Mouse (Mus musculus) CD8-positive naive resting alpha-beta T cell, adult 2 months (primary cell): ENCODE measurements around the gene Rap1gap2.
"Not testable (repeated sequence)": the region's sequence is repeated elsewhere in the genome, so short reads cannot be mapped to it uniquely, and the experiment has no call there.

ENCODE experiments used
- DNase-seq, 2 experiments: peaks; one replicate each; pipeline ENCODE4 v3.0.0; 2022; ENCODE audit warnings: low read depth in 2 of 2, low spot score in 2 of 2

The Rap1gap2 gene

DNA sequence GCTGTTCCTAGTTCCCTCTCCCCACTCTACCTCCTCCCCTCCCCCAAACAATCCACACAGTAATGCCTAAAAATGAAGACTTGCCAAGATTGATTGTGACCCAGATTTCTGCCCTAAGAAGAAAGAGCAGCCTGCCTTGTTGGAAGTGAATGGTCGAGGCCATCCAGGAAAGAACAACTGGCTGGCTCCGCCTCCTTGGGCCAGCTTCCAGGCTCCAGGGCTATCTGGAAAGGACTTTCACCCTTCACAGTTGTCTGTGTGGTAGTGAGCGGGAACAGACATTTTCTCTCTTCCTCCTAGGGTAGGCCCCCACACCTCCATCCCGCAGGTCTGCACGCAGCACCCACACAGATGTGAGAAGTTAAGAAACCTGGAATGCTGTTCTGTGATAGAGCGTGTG, 13.0 kb upstream of the Rap1gap2 start:
- DNase-seq: no peak

DNA sequence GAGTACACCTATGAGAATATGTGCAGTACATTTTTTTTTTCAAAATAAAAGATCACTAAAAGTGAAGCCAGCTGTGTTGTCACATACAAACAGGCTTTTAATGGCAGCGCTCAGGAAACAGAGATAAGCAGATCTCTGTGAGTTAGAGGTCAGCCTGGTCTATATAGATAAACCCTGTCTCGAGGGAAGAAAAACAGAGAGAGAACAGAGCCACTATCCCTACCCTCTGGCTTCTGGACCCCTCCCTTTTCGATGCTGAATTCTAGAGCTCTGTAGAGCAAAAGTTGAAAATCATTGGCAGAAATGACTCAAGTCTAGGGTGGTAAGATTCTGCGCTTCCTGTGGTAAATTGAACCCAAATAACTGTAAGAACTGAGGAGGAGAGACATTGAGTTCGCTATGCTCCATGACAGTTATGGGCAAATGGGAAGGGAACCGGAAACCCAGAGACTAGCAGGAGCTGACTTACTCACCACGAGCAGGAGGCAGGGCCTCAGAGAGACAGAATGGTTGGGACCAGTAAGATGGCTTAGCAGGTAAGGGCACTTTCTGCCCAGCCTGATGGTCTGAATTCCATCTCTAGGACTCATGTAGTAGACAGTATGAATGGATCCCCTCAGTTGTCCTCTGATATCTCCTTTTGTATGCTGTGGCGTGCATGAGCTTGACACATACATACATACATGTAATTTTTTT, 11.4 kb upstream of the Rap1gap2 start:
- no peak for DNase-seq

DNA sequence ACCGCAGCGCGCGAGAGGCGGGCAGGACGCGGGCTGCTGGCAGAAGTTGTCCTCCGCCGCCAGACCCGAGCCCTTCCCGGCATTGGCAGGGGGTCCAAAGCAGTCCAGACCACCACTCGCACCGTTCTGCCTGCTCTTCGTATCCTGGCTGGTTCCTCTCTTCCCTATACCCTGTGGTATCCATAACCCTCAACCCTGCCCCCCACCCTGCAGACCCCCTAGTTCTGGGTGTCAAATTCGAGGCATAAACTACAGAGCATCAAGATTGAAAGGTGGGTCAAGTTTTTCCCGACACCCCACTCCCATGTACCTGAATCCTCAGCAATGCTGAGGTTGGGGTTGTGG, 9.2 kb upstream of the Rap1gap2 start:
- DNase-seq: no peak

DNA sequence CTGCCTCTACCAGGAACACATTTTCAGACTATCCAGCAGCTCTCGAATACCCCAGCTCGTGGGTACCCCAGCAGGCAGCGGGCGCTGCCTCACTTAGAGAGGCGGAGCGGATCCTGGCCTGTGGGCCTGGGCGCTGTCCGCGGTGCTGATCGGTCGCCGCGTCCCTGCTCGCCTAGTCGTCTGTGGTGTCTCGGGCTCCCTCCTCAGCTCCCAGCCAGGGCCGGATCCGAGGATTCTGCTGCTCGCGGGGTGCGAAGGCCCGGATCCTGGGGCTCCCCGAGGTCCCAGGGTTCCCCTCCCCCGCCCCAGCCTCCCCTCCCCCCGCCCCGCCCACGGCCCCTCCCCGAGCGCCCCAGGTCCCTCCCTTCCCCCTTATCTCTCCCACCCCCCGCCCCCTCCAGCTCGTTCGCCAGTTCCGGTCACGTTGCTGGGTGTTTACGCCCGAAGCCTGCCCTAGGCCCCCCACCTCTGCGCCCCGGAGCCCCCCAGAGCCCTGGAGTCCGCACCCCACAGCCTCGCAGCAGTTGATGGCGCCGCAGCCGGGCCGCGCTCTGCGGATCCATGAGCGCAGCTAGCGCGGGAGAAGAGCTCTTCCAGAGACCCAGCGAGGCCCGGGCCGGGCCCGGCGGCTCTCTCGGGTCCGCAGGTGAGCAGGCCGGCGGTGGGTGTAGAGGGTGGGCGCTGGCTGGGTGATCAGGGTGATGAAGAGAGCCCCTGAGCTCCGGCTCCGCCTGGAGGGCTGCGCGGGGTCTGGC, 8.7 kb upstream of the Rap1gap2 start, which contains the start of gene Ccdc92b:
Gene Ccdc92b (plus strand): TSS at position 405 of the 755 bp plus-strand sequence.
- DNase-seq: peak; percentile 46 to 47

DNA sequence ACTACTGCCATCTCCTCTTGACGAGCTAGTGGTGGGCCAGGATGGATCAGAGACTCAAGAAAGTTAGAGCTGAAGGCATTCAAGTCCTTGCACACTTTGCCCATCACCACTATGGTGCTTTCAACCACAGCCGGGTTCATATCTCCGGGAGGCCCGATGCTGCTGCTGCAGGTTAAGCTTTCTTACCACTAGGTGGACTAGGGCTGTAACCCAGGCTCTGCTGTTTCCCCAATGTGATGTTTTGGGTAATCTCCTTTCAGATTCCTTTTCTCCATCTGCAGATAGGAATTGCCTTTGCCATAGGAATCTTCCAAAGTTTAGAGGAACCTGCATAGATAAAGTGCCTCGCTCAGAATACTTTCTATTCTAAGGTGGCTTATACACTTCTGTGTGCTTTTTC, 4.9 kb upstream of the Rap1gap2 start:
- no peak for DNase-seq

DNA sequence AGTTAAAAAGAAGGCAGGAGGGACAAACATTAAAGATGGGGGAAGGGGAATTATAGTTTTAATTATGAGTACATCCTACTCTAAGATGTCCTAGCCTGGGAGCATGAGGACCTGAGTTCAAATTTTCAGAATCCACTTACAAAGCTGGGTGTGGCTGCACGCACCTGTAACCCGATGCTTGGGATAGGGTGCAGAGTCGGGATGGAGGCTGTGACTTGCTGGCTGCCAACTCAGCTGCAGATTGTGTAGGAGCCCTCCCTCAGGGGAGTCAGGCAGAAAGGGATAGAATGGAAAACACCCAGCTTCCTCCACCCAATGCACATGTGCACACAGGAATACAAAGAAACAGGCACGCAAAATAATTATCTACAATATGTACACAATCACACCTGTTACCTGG, 2.7 kb upstream of the Rap1gap2 start:
- no peak for DNase-seq

DNA sequence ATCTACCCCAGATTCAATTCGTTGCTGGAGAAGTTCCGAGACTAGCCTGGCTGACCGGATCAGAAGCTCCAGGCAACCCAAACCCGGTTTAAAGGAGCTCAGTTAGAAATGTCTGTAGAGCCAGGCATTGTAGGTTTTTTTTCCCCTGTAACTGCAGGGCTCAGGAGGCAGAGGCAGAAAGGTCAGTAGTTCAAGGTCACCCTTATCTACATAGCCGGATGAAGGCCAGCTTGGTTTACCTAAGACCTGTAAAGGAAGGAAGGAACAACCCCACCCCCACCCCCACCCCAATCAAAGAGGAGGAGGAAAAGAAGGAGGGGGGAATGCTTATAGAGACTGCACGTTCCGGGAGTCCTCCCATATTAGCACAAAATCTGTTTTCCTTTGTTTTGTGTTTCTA, 722 bp upstream of the Rap1gap2 start:
- no peak for DNase-seq

DNA sequence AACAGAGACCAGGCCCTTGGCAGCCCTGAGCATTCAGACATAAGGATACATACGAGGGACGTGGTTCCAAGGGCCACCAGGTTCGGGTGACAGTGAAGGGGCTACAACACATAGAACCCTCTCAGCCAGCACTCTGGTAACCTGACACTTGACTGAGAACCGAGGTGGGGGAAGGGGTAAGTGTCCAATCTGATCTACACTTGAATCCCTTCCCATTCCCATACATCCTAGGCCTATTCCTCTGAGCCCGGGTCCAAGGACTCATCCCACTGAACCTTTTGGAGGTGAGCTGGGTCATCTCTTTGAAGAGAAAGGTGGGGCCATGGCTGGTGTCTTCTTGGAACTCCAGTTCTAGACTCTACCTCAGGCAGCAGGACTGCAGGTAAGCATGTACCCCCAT, 647 bp downstream of the Rap1gap2 start:
- no peak for DNase-seq

DNA sequence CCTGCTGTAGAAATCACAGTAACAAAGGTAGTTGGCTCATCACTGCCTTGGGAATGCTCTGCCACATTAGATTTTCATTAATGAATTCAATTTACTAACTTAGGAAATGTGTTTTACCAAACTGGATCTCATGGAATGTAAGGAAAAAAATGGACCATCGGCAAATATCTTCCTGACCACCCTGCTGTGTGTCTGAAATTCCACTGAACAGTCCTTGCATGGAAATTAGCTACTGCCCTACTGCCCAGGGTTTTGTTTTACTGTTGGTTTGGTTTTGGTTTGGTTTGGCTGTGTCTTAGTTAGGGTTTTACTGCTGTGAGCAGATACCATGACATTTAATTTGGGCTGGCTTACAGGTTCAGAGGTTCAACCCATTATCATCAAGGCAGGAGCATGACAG, 8.4 kb downstream of the Rap1gap2 start:
- DNase-seq: no peak

DNA sequence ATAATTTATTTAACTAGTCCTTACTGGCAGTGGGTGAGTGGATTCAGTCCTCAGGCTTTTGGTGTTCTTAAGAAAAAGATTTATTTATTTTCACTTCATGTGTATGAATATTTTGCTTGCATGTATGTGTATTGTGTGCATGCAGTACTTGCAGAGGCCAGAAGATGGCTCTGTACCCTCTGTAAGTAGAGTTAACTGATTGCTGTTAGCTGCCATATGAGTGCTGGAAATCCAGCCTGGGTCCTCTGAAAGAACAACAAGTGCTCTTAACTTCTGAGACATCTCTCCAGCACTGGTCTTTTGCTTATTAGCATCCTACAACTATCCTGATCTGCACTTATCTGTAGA, 12.8 kb downstream of the Rap1gap2 start:
- DNase-seq: no peak

DNA sequence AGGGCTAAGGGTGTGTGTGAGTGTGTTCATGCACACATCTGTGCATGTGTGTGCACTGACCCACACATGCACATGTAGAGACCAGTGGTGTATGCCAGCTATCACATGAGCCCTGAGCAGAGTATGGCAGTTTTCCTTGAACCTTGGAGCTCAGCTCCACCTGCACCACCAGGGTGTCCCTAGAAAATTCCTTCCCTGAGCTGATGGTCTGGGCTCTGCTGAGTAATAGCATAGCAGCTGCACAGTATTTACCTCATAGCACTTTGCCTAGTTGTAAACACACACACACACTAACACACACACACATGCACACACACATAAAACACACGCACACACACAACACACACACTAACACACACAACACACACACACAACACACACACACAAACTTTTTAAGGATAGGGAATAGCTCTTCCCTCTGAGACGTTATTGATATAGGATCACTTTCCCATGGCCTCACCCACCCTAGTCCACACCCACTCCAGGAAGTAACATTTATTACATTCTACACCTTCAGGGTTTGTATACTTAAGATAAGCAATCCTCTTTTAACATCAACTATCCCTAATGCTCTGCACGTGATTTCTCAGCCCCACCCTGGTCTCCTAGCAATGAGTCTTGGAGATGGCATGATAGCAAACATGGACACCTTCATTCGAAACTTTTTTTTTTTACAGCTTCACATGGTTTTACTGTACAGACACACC, 13.3 kb downstream of the Rap1gap2 start:
- no peak for DNase-seq

DNA sequence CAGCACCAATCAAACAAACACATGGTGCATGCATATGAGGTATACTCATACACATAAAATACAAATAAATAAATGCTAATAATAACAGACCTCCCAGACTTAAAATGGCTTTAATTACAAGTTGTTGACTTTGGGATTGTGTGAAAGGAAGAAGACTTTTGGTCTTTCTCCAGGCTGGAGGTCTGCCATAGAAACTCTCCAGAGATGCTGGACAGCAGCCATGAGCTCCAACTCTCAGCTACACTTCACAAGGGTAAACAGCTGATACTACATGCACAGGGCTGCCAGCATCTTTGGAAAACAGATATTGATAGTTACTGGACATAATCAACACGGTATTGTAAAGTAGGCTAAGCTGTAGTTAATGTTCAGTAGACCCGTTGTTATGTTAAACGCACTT, 18.5 kb downstream of the Rap1gap2 start:
- no peak for DNase-seq

DNA sequence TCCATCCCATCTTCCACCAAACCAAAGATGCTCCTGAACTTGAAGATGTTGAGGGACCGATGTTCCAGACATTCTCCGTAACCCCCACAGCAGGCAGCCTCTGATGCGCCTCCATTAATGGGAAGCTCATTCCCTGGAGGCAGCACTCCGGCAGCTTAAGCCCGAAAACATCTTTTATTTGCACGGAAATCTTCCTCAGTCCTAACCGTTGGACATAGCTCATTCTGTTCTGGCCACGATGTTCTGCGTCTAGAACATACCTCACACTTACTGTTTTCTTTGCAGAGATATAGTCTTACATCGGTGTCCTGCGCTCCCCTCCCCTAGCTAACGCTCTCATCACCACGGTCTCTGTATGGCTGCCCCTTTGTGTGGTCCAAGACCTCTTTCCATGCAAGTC, 20.0 kb downstream of the Rap1gap2 start:
- no peak for DNase-seq

DNA sequence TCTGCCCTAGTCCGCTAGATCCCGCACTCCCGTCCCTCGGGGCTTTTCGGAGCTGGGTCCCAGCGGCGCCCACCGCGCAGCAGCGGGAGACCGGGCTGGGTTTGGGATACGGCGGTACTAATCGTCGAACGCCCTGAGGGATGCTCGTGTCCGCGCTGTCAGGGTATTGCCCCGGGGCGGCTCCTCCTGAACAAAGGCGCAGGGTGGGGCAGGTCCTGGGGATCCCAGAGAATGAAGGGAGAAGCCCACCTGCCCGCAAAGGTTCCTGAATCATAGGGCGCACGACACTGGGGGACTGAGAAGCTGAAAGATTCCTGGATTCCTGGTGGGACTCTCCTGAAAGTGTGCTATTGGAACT, 20.5 kb downstream of the Rap1gap2 start:
- DNase-seq: no peak

DNA sequence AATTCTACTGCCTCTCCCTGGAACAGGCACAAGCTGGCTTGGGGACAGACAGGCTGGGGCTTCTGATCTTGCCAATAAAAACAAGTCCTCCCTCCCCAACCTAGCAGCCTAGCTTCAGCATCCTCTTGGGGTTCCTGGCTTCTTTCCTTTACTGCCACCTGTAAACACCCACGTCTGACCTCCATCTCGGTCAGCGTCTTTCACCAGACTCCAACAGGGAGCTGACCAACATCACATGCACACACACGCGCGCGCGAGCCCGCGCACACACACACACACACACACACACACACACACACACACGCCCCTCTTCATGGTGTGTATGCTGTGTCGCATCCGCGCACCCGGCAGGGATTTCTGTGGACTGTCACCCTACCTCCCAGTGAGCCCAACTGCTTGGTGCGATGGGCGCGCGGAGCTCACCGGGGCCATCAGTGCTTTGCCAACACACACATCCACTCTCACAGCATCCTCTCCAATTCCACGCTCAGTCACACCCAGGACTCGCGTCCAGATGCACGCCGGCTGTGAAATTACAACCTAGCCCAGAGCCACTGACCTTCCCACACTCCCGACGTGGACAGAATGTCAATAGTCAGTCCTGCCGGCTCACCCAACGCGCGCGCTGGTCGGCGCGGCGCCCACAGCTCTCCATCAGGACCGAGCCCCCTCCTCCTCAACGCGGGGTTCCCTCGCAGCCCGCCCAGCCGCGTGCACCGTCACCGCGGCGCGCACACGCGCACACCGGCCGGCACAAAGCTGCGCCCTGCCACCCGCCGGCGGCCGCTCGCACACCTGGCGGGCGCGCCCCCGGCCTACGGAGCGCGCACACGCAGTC, 21.1 kb downstream of the Rap1gap2 start:
- DNase-seq: no peak

DNA sequence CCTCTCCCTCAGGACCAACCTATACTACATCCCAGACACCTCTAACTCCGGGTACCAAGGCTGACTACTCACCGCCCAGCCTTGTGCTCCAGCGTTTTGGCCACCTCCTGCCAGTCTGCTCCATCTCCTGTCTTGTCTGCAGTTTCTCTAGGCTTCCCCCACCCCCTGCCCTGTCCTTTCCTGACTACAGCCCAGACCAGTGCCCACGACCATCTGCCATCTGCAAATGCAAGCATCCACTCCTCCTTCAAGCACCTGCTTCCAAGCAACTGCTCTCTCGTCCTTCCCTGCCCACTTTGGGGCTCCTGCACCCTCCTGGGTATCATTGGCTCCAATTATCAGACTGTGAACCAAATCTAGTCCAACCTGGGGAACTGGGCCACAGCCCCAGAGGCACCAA, 24.3 kb downstream of the Rap1gap2 start:
- DNase-seq: no peak

DNA sequence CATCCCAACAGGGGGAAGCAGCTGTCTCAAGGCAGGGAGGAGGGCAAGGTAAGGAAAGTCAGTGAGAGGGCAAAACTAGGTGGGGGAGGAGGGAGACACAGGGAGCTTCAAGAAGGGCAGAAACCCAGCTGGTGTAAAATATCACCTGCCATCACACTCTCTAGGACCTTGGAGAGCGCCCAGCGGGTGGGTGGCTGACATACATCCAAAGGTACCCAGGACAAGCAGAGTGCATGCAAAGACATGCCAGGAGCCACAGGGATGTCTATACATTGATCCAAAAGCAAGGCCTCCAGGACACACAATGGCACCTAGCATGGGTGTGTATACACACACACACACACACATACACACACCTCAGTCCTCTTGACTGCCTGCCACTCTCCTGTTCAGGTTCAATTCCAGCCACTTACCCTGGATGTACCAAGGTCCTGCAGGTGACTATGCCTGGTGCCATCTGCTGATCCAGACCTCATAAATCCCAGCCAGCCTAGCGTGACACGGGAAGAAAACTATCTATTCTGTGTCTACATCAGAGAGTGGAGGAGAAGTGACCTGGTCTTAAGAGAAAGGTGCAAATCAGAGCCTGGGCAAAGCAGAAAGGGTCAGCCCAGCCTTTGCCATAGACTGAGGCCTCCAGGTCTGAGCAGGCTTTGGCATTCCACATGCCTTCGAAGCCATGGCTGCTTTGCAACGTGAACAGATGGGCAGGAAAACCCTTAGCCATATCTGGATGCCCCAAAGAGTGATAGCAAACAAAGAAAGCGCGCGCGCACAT, 25.6 kb downstream of the Rap1gap2 start:
- no peak for DNase-seq

DNA sequence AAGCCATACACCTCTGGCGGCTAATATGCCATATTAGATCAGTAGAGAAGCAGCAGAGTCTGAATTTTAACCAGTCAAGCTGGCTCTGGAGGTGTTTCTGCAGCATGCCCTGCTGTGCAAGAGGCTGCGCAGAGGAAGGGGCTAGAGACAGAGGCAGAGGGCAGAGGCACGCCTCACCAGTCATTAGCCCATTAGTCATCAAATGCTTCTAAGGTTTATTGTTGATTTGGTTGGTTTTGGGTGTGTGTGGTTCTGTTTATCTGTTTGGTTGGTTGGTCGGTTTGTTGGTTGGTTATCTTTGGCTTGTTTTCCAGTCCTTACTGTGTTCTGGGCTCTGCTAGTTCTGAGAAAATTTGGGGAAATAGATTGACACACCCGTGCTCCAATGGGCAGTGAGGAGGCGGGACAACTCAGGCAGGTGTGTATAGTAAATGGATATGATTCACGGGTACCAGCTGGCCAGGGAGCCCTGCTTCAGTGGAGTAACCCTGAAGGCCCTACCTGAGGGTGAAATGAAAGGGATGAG, 26.8 kb downstream of the Rap1gap2 start:
- no peak for DNase-seq

DNA sequence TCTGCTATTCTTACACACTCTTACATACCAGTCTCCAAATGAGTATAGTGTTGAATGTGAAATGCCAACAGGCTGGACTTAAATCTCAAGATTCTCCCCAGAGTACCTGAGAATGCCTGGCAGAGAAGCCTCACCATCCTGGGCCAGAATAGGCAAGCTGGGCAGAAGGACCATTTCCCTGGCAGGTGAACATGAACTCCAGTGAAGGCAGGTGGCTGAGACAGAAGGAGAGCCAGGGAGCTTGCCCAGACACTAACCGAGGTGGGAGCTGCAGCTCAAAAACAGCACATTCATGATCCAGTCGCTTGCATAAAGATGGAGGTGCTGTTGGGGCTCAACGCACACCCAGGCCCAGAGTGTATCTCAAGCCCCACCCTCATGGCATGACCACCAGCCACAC, 28.3 kb downstream of the Rap1gap2 start:
- DNase-seq: no peak

DNA sequence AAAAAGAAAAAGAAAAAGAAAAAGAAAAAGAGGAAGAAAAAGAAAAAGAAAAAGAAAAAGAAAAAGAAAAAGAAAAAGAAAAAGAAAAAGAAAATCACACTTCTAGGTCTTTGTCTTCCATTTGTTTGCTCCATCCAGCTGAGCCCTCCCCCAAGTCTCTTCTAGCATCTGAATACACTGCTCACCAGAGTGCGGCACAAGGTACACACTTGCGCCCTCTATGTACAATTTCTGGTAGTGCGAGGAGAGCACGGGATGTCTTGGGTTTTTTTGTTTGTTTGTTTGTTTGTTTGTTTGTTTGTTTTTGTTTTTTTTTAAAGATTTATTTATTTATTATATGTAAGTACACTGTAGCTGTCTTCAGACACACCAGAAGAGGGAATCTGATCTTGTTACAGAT, 29.4 kb downstream of the Rap1gap2 start:
- not testable (repeated sequence) for DNase-seq

DNA sequence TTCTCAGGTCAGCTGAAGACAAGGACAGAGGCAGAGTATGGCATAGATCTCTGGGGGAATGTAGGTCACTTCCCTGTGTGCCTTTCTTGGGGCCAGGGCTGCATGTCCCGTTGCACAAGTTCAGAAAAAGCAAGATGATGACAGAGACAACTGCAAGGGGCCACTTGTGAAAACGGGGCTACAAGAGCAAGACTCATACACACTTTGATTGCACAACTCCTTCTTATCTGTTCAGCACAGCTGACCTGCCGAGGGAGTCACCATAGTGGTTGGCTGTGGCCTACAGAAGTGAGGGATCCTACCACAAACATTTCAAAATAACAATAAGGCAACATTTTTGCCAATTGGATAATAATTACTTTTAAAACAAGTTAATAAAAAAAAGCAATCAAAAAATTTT, 33.6 kb downstream of the Rap1gap2 start:
- no peak for DNase-seq
